Mouse (Mus musculus): Measurements from ENCODE around the gene Oscp1.
A peak's percentile ranks its signal among the peaks of the same experiment; 100 is the strongest.
"Not testable (repeated sequence)": the region's sequence is repeated elsewhere in the genome, so short reads cannot be mapped to it uniquely, and the experiment has no call there.

Gene Oscp1

DNA sequence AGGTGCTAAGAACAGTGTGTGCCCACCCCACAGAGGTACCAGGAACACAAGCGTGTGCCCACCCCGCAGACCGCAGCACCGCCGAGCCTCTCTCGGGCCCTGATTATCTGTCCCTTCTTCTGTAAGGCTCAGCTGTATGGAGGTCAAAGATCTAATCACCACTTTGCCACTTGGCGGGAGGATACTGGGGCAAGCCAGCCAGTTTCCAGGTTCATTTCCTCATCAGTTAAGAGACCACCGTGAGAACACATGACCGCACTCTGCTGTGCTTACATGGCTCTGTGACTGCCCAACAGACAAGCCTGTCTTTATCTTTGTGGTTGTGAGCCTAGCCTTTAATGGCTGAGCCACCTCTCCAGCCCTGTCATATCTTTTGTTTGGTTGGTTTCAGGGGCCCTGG, 24.7 kb downstream of the Oscp1 start:
- no peak for DNase-seq (ENCODE audit: low spot score in 2 of 2)

DNA sequence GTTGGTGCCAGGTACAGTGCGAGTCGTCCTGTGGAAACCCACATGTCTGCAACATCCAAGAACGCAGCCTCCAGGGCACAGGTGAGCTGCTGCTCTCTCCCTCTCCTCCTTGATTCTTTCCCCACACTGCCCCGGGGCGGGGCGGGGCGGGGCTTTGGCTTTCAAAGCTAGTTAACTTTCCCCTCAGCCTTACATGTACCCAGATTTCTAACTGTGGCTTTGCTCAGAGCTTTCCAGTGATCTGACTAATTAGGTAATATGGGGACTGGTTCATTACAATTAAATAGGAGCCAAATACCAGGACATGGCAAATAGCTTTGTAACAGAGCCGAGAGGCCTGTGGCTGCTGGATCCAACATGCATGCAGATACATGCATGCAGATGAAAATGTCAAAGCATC, 26.0 kb downstream of the Oscp1 start:
- DNase-seq (ENCODE audit: low spot score in 2 of 2) = no peak

DNA sequence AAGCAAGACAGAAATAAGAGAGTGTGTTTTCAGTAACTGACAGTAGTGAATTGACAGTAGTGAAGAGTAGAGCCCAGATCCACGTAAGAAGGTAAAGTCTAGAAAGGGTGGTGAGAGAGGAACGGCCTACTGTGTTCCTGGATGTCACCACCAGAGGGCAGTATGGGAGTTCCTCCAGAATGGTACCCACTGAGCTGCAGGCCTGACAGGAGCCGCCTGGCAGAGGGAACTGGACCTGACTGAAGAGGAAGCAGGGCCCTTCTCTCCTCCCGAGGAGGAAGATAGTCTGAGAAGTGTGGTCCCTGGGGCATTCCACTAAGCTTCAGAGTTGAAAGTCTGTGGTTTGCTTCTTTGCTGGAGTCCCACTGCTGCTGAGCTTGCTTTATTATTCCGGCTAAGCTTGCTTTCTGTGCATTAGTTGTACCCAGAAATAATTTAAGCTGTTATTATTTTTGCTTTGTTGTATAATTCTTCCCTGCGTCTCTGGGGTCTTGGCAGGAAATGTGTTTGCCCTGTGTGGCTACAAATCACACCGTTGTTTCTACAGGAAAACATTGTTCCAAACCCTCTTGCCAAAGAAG, 27.7 kb downstream of the Oscp1 start:
- peak; percentile 71 to 80 for DNase-seq (ENCODE audit: low spot score in 2 of 2)

DNA sequence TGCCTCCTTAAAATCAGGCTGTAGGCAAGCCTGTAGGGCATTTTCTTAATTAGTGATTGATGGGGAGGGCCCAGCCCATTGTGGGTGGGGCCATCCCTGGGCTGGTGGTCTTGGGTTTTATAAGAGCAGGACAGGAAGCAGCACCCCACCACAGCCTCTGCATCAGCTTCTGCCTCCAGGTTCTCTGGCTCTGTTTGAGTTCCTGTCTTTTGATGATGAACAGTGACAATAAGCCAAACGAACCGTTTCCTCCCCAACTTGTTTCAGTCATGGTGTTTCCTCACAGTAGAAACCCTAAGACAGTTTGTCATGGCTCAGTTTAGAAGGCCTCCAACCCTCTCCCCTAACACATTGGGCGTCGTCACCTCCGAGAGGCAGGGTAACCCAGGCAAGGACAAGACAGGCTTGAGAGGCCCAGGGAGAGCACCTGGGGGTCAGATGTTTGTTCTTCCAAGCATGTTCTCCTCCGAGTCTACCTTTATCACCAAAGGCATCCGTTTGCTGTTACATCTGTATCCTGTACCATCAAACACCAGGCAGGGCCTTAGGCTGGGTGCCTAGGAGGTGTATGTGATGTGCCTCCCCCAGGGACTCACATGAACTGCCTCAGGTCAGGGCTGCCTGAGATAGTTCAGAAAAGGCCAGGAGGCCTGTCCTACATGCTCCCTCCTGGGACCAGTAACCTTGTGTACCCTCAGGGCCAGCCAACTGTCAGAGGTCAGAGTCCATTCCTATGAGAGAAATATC, 31.9 kb downstream of the Oscp1 start:
- DNase-seq (ENCODE audit: low spot score in 2 of 2) = no peak

DNA sequence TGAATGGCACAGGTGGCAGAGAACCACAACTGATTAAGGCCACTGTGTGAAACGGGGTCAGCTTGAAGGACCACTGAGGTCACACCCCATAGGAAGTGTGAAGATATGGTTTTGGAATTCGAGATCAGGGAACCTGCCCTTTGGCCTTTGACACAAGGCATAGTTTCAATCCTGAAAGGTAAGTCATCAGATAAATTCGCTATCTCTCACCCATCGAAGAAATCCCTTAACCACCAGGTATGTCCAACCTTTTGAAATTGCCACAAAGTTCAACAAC, 32.4 kb downstream of the Oscp1 start:
- no peak for DNase-seq (ENCODE audit: low spot score in 2 of 2)

DNA sequence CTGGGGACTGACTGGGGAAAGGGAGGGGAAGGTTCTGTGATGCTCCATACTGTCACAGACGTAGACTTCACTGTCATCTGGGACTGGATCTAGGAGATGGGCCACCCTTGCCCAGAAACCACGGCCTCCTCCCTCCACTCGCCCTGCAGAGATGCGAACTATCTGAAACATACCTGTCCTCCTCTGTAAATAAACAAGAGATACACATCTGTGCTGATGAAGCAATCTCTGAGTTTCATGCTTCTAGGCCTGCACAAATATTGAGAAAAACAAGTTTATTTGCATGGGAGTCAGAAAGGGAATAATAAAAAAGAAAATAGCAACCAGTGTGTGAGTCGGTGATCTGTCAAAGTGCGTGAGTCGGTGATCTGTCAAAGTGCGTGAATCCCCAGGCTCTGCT, 33.5 kb downstream of the Oscp1 start:
- DNase-seq (ENCODE audit: low spot score in 2 of 2) = no peak

DNA sequence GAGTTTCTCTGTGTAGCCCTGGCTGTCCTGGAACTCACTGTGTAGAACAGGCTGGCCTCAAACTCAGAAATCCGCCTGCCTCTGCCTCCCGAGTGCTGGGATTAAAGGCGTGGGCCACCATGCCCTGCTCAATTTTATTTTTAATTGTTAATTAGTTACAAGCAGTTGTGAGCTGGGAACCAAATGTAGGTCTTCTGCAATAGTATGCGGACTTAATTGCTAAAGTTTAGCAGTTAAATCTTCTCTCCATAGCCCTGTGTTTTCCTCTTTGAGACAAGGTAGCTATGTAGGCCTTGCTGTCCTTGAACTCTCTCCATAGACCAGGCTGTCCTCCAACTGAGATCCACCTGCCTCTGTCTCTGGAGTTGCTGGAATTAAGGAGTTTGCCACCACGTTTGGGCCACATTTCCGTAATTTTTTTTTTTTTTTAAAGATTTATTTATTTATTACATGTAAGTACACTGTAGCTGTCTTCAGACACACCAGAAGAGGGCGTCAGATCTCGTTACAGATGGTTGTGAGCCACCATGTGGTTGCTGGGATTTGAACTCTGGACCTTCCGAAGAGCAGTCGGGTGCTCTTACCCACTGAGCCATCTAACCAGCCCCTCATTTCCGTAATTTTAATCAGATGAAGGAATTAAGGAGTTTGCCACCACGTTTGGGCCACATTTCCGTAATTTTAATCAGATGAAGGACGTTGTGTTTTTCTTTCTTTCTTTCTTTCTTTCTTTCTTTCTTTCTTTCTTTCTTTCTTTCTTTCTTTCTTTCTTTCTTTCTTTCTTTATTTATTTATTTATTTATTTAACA, 37.5 kb downstream of the Oscp1 start:
- not testable (repeated sequence) for DNase-seq (ENCODE audit: low spot score in 2 of 2)

DNA sequence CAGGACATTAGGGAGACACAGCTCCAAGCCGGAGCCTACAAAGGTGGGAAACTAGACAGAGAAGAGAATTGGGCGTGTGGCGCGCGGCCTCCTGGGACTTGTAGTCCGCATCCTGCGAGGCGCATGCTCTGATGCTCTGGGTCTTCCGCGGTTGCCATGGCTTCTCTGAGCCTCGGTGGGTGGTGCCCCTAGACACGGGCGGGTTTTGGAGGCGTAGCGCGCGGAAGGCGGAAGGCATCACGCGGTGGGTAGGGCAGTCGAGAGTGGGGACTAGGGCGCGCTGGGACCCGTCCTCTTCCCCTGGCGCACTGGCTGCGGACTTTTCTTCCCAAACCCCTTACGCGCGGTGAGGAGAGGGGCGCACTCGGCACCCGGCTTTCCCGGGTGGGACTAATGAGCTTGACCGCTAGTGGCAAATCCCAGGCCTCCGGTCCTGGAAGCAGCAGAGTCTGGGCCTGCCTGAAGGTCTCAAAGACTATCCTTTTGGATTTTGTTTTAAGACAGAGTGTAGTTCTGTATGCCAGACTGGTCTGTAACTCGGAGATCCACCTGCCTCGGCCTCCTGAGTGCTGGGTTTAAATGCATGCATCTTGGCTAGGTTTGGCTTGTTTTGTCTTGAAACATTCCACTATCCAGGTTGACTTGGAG, 38.2 kb downstream of the Oscp1 start, which contains the start of gene Lsm10:
Gene Lsm10 (plus strand): TSS at position 160 of the 648 bp plus-strand sequence.
- DNase-seq (ENCODE audit: low spot score in 2 of 2) = peak; percentile 92 to 97

DNA sequence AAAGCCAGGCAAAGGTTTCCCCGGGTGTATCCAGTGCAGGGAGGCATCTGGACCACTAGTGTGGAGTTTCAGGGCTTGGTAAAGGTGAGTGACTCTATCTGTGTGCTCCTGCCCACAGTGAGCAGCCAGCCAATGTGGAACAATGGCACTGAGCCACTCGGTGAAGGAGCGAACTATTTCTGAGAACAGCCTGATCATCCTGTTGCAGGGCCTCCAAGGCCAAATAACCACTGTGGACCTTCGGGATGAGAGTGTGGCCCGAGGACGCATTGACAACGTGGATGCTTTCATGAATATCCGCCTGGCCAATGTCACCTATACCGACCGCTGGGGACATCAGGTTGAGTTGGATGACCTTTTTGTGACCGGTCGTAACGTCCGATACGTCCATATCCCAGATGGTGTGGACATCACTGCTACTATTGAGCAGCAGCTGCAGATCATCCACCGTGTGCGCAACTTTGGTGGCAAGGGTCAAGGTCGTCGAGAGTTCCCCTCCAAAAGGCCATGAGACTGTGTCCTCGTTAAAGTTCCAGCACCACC, 39.4 kb downstream of the Oscp1 start:
- DNase-seq (ENCODE audit: low spot score in 2 of 2) = no peak

DNA sequence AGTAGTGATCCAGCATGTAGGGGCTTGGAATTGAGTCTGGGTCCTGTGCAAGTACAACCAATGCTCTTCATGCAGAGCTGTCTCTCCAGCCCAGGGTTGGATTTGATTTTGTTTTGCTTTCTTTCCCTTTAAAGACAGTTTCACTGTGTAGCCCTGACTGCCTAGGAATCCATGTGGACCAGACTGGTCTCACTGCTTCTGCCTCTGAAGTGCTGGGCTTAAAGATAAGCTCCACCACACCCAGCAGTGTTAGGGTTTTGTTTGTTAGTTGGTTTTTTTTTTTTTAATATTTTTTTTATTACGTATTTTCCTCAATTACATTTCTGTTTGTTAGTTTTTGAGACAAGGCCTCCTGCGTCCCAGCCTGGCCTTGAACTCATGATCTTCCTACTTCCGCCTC, 41.0 kb downstream of the Oscp1 start:
- no peak for DNase-seq (ENCODE audit: low spot score in 2 of 2)

DNA sequence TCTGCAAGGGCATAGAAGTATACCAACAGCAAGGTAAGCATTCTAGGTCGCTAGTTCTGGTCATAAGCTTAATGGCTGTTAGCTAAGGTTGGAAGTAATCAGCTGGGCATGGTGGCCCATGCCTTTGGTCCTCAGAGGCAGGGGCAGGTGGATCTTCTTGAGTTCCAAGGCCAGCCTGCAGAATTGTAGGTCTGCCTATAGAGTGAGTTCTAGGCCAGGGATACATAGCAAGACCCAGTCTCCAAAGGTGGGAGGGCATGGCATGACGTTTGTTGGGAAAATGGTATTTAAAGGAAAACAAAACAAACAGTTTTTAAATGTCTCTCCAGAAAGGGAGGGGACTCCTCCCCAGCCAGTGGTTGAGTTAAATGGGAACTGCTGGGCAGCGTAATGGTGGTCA, 42.4 kb downstream of the Oscp1 start:
- no peak for DNase-seq (ENCODE audit: low spot score in 2 of 2)

DNA sequence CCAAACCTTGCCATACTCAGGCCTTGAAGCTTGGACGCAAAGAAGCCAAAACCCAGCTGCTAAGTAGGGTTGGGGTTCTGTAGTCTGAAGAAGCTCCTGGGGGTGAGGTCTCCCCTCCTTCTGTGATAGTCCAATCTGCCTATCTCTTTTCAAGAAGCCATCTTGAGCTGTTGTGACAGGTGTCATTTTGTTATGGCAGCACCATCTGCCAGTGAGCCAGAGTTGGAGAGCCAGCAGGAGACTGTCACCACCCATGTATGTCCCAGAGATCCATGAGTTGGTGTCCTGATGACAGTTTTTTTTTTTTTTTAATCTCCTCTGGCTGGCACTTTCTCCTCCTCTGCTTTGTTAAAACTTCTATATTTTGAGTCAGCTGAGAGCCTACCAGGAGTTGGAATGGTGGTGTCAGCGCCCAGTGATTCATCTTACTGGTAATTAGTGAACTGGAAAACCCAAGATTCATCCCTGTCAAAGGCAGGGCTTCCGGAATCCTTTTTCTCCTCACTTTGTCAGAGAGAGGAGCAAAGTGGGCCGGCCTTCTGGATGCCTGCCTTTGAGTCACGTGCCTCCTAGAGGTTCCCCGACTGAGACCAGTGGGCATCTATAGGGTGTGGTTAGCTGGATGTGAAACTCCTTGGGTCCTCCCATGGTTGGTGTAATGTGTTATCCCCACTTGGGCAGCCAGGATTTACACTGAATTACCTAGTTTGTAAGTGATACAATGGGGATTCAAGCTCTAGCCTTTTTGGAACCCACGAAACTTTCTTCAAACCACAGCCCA, 43.9 kb downstream of the Oscp1 start:
- DNase-seq (ENCODE audit: low spot score in 2 of 2) = peak in 1 of 2 experiments; percentile 39

DNA sequence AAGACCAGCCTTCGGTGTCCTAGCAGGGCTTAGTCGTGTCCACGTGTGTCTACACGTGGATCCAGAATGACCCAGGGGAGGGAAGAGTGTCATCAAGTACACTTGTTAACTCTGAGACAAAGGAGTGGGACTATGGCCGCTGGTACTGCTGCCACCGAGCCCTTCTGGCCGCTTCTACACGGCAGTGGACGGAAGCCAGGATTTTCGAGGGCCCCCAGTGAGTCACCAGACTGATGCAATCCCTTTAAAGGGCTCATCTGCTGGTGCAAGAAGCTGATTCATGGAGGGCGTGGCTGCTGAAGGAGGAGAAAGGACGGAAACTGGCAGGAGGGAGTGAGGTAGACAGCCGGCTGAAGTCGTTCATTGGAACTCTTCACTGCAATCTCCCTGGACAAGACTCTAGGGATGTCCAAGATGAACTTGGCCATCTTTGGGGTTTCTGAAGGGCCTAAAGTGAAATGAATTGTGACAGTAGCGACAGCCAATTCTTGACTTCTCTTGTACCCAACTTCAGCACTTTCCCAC, 44.8 kb downstream of the Oscp1 start:
- DNase-seq (ENCODE audit: low spot score in 2 of 2) = peak; percentile 88 to 93

DNA sequence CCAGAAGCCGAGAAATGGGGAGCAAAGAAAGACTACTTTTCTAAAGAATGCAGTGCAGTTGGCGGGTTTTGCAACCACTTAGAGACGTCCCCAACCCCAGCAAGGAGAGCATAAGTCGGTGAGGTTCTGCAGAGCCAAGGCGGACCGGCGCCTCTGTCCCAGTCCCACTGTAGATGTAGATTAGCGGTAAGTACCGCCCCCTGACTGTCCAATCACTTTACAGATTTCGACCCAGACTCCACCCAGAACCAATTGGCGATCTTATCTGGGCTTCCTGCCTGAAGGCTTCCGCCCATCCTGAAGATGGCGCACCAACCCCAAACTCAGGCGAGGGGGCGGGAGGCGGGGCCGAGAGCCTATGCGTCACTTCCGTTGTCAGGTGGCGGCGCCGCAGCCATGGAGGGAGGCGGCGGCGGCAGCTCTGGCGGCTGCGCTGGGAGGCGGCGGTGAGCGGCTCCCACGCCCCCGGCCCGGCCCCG, 45.3 kb downstream of the Oscp1 start, which contains the start of gene Stk40:
Gene Stk40 (plus strand): TSS at position 368 of the 479 bp plus-strand sequence.
- DNase-seq (ENCODE audit: low spot score in 2 of 2) = peak; percentile 91 to 95

DNA sequence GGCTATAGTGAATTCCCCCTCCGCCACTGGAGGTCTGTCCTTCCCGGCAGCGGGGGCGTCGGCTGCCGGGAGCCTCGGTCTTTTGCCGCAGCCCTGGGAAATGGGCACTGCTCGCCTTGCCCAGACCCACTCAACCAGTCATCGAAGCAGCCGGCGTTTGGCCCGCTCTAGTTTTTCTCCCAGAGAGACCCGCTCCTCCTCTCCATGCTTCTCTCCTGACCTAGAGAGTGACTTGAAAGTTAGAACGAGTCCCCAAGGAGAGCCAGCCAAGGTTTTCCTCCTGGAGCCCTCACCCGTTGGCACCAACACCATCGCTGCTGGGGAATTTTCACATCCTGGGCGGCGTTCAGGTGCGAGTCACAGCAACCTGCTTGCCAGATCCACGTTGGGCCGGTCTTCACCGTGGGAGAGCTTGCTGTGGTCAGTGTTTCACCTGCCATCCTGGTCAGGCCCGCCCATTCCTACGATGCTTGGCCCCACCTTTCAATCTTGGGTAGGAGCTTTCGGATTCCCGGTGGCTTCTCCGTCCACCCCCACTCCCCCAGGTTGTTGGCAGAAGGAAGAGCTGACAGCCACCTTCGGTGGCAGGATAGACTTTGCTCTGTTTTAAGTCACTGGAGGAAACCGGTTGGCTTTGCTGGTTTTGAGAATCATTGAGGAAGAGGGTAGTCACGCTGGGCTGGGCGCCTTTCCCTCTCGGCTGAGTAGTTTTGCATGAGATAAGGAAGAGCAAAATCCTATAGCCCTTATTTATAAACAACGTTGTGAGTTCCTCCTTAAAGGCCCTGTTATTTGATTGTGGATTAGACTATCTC, 46.1 kb downstream of the Oscp1 start:
- peak in 1 of 2 experiments; percentile 44 for DNase-seq (ENCODE audit: low spot score in 2 of 2)

DNA sequence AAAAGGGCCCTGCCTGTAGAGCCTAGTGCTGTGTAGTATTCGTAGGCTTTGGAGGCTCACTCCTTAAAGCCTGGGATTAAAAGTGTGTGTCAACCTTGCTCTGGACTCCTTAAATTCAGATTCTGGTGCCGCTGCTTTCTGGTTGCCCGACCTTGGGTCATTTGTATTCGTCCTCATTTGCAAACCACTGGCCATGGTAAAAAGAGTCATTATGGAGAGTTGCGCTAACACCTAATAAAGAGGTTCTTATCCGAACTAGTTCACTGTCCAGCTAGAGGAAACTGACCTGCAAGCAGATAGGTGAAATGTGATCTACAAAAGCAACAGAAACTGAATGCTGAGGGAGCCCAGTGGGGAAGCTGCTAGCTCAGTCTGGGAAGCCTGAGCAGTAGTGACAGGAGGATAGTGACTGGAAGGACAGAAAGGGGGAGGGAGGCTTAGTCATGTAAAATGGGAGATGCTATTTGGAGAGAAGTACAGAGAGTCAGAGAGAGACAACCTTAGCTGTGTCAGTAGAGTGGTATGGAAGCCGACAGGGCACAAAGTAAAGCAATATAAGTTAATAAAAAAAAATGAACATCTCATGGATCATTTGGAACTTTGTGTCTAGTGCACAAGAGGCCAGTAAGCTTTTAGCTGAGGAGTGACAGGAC, 46.9 kb downstream of the Oscp1 start:
- no peak for DNase-seq (ENCODE audit: low spot score in 2 of 2)

DNA sequence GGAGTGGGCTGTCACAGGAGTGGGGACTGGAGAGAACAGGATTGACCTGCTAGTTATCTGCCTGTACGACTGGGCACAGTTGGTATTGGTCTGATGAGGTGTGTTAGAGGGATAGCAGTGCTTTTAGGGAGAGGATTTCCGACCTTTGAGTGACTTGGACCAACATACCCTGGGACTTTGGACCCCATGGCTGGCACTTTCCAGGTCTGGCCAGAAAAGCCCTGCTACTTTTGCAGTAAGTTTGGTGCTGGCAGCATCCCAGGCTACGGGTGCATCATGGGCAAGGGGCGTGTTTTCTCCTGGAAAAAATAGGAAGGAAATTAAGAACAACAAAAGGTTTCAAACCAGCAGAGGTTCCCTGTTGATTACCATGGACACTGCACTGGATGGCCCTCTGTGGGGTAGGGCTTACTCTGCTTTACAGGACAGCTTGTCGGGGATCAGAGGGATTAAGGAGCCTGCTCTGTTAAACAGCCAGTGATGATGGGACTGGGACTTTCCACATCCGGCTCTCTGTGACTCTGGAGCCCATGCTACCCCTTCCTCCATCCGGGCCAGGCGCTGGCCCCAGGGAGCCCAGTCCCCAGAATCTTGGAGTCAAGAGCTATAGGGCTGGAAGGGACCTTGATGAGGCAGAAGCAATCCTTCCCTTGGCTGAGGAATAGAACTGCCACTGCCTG, 49.8 kb downstream of the Oscp1 start:
- DNase-seq (ENCODE audit: low spot score in 2 of 2) = no peak

DNA sequence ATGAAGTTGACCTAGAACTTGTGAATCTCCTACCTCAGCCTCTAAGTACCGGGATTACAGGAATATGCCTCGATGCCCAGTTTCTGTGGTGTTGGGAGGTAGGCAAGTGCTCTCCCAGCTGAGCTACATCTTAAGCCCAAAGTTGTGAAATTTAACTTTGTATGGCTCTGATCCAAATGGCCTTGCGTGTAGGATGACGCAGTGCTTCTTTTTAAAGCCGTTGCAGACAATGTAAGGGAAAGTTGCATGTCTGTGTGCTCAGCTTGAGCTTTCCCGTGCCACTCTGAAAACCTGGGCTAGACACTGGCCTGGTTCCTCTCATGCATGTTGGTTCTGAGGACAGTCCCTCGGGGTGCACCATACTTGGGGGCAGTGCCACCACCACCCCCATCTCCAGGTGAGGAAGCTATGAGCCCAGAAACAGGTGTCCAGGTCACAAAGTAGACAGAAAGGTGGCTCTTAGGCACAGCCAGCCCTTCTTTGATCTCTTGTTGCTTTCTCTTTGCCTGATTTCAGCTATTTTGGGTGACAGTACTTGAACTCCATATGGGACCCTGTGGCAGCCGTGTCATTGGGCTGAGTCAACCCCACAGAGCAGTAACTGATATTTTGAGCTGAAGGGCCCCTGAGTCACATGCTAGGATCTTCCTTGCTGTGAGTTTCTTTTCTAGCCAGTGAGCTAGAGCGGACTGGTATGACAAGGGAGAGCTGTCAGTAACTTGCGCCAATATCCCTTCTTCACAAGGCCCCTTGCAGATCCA, 51.4 kb downstream of the Oscp1 start:
- DNase-seq (ENCODE audit: low spot score in 2 of 2) = no peak

Measured in urinary bladder, postnatal 36 days (tissue).